Mouse (Mus musculus): ENCODE results near the gene Lypd6.

DNA sequence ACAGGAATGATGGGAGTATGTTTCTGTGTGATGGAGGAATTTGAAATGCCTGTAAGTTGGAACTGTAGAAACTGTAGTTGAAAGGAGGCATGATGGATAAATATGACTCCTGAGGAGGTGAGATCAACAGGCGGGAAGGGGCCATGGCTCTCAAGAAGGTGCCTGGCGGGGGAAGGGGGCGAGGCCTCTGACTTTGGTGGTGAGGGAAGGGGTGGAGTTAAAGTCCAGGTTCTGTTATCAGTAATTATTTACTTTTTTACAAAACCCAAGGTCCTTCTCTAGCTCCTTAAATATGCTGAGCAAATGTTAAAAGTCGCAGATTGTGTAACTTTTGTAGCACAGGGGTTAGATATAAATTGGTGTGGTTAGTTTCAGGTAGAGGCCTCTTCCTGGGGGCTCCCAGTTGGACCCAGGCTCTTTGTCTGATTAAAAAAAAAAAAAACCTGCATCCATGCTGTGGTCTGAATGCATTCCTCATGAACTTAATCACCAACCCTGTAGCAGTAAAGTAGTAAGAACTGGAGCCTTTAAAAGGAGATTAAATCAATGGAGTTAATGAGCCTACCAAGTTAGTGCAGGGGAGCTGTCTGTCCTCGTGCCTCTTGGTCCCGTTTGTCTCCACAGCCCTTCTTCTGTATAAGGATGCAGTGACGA lies 37.7 kb downstream of the Lypd6 start:
- TF ChIP-seq CTCF (IDR thresholded peaks at IDR 0.05; ENCODE audit: insufficient read depth, low read length) (no peak), POLR2A (IDR thresholded peaks at IDR 0.05; ENCODE audit: borderline replicate concordance, extremely low read depth, low read depth, low read length) (no peak)

Data from lung, adult 2 months (tissue).